Mouse (Mus musculus): Measurements from ENCODE around the gene Zfp276.

DNA sequence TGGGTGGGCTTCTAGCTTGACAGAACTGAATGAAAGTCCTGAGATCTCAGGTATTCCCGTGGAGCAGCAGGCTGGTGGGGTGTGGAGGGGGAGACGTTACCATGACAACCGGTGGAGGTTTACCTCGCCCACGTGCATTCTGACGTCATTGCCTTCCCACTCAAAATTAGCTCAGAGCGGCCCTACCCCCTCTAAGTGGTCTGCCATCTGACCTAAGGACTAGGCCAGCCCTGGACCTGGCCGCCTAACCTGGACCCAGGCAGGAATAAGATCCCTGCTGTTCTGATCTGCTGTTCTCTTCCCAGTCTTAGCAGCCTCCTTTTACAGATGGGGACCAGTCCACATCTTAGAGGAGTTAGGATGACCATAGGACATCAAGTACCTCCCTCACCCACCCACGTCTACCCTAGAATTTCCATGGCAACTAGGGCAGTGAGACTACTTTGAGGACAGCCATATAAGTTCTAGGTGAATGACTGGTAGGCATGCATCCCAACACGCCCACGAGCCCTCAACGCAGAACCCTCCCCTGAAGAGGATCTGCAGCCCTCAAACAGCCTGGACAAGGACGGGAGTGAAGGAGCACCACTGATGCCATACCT is 19.0 kb upstream of the Zfp276 start:
- TF ChIP-seq CTCF (IDR thresholded peaks at IDR 0.05; ENCODE audit: extremely low read depth, insufficient read depth, low read length) (no peak), POLR2A (IDR thresholded peaks at IDR 0.05; ENCODE audit: extremely low read depth, insufficient read depth, low read length) (peak; percentile 87)
